Mouse (Mus musculus): ENCODE results near the gene Nupl1.

The Nupl1 gene

DNA sequence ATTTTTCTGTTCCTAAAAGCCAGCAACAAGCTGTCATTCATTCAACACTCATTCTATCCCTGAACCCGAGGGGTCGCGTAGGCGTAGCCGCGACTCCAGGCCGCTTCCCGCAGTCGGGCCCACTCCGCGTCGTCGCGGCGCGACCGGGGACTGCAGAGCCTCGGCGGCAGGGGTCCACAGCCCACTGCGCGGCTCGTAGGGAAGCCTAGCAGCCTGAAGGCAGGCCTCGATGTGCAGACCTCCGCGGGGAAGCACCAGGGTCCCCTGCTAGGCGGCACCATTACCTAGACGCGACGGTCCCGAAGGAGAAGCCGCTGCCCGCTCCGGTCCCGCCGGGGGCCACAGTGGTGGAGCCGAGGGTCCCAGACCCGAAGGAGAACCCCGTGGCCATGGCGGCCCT lies 352 bp downstream of the Nupl1 start:
- in situ Hi-C loops (cut with MboI, MseI), result loop anchor here (10.0 to 25.0 kb wide), 4 partner anchors 454 to 924 kb away; partner anchors contain the start of genes Cab39l (in 1 of the 2) and Setdb2 (in 1 of the 2)

GRCm38 (mm10) chr14:60250366-60250765 lies 865 bp downstream of the Nupl1 start:
- in situ Hi-C loops (cut with MboI, MseI), result loop anchor here (10.0 to 25.0 kb wide), 4 partner anchors 454 to 924 kb away; partner anchors contain the start of genes Cab39l (in 1 of the 2) and Setdb2 (in 1 of the 2)

GRCm38 (mm10) chr14:60238551-60238950 lies 12.7 kb downstream of the Nupl1 start:
- in situ Hi-C loops (cut with MboI, MseI), result loop anchor here in 1 of 2 experiments (10.0 kb wide), 1 partner anchor 946 kb away; no protein-coding TSS in a partner anchor

GRCm38 (mm10) chr14:60219886-60220285 lies 31.3 kb downstream of the Nupl1 start:
- in situ Hi-C loops (cut with MboI, MseI), result loop anchor here in 1 of 2 experiments (10.0 kb wide), 1 partner anchor 125 kb away; no protein-coding TSS in a partner anchor

DNA sequence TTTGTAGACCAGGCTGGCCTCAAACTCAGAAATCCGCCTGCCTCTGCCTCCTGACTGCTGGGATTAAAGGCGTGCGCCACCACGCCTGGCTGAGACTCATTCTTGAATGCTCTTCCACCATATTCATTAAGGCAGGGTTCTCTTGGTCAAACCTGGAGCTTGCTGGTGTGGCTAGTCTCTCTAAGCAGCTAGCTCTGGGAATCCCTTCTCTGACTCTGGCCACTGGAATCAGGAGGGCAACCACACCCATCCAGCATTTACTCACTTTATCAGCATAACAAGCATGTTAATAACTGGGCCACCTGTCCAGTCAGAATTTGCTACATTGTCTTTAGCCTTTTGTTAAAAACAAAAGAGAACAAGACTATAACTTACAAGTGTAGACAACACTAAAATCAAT lies 33.6 kb downstream of the Nupl1 start:
- in situ Hi-C loops (cut with MboI, MseI), result loop anchor here in 1 of 2 experiments (10.0 kb wide), 1 partner anchor 123 kb away; no protein-coding TSS in a partner anchor

DNA sequence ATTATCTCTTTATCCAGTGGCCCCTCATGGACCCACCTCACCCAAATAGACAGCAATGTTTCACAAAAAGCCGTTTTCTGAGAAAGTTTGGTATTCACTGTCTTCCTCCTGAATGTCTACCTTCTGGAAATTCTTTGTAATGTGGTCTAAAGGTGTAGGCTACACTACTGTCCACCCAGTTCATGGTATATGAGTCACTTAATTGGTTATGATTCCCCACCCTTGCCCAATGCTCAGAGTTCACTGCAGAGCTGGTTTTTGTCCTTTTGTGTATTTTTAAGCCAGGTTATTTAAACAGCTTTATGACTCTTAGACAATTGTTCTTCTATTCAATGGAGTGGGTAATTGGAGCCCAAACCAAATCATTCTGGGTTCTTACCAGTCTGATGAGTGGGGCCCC lies 35.1 kb downstream of the Nupl1 start:
- in situ Hi-C loops (cut with MboI, MseI), result loop anchor here in 1 of 2 experiments (10.0 kb wide), 1 partner anchor 121 kb away; no protein-coding TSS in a partner anchor

DNA sequence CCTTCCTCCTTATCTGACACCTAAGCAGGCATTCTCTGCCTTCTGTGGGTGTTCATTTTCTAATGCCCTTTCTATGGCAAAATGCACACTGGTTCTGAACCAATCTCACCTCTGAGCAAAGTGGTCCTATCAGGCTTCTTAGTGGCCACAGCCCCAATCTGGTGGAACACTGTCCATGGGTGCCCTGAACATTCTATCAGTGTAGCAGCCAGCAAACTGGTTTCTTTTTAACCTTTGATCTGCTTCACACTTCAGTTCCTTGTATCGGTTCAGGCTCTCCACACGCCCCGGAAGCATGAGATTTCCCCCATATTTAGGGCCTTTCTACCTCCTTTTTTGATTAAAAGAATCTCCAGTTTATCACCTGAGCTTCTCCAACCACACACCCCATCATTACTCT lies 36.2 kb downstream of the Nupl1 start:
- in situ Hi-C loops (cut with MboI, MseI), result loop anchor here in 1 of 2 experiments (10.0 kb wide), 1 partner anchor 120 kb away; no protein-coding TSS in a partner anchor

GRCm38 (mm10) chr14:60214040-60214439 lies 37.2 kb downstream of the Nupl1 start:
- in situ Hi-C loops (cut with MboI, MseI), result loop anchor here in 1 of 2 experiments (10.0 kb wide), 1 partner anchor 119 kb away; no protein-coding TSS in a partner anchor

DNA sequence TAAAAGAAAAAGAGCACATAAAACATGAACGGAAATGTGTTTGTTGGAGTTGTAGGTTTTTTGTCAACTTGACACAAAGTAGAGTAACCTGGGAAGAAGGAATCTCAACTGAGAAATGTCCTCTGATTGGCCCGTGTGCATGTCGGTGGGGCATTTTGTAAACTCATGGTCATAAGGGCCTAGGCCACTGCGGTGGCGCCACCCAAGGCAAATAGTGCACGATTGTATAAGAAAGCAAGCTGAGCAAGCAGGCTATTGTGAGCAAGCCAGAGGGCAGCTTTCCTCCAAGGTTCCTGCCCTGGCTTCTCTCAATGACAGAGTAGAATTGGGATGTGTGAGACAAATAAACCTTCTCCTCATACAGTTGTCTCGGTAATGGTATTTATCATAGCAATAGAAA lies 42.1 kb downstream of the Nupl1 start:
- in situ Hi-C loops (cut with MboI, MseI), result no loop called here

GRCm38 (mm10) chr14:60204993-60205392 lies 46.2 kb downstream of the Nupl1 start:
- in situ Hi-C loops (cut with MboI, MseI), result loop anchor here in 1 of 2 experiments (5.0 kb wide), 1 partner anchor 53 kb away; no protein-coding TSS in a partner anchor

- in situ Hi-C loops (cut with MboI, MseI), result no loop called here
These were observed 54.3 kb downstream of the Nupl1 start, which contains the start of gene Atp8a2 for GRCm38 (mm10) chr14:60196884-60197283. Gene Atp8a2, minus strand, starts transcription at chr14:60197179.

DNA sequence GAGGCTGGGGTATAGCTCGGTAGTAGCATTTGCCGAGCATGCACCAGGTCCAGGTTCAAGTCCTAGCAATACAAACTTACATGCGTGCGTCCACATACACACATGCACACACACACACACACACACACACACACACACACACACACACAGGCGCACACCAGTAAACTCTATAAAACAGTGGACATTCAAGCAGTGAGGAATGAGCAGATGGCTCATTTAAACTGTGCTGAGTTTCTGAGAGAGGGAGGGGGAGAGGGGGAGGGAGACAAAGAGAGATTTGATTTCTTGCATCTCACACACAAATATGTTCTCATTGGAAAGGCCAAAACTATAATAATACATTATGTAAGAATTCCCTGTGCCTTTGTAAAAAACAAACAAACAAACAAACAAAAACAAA lies 55.2 kb downstream of the Nupl1 start:
- in situ Hi-C loops (cut with MboI, MseI), result no loop called here

DNA sequence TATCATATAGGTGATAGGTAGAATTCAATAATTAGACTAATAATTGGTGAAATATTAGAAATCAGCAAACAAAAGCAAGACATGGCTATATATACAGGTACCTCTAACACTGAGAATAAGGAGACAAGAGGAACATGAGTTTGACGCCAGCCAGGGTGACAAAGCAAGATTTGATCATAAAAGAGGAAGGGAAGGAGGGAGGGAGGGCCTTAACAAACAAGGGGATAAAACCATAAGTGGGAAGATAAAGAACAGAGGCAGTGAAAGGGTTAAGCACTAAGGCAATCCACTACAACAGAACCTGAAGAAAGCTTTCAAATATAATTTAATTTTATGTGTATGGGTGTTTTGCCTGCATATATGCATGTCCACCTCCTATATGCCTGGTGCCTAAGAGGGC lies 56.6 kb downstream of the Nupl1 start:
- in situ Hi-C loops (cut with MboI, MseI), result no loop called here

- in situ Hi-C loops (cut with MboI, MseI), result loop anchor here in 1 of 2 experiments (10.0 kb wide), 1 partner anchor 1595 kb away; no protein-coding TSS in a partner anchor
These were observed 61.5 kb downstream of the Nupl1 start for GRCm38 (mm10) chr14:60189771-60190170.

DNA sequence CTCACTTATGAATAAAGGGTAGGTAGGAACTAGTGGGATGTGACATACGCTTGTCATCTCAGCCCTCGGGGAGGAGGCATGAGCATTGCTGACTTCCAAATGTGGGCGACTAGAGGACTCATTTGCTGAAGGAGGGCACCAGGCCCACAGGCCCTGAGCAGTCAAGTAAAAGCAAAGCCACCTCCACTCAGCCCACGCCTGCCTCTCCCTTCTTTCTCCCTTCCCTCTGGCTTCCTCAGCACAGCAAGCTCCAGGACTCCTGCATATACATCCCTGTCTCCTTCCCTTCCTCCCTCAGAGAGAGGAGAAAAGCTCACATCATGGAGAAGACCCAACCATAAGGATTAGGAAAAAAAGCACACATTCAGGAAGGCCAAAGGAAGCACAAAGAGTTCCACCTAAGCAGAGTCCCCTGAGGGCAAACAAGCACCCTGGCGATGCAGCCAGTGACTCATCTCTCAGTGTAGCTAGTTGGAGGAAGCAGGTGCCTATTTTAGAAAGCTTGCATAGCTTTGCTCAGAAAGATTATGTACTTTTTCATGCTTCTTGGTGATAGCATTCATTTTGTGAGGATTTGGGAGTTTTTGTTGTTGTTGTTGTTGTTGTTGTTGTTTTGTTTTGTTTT lies 62.9 kb downstream of the Nupl1 start:
- in situ Hi-C loops (cut with MboI, MseI), result loop anchor here in 1 of 2 experiments (10.0 kb wide), 1 partner anchor 1594 kb away; no protein-coding TSS in a partner anchor

- in situ Hi-C loops (cut with MboI, MseI), result loop anchor here in 1 of 2 experiments (10.0 kb wide), 1 partner anchor 1587 kb away; no protein-coding TSS in a partner anchor
These were observed 69.9 kb downstream of the Nupl1 start for GRCm38 (mm10) chr14:60181306-60181705.

DNA sequence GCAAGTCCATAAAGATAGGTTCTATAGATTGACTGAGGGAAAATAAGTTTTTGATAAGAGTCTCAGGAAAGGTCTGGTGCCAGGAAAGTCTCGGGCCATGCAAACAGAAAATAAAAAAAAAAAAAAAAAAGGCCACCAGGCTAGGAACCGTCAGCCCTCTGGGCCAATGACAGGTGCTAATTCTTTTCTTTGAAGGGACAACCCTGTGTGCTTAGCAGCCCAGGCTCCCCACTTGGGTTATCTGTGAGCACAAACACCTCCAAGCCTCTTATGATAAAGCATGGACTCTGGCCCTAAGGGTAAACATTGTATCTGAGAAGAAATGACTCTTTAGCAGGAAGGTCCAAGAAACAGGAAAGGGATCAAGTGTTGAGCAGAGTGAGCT lies 72.7 kb downstream of the Nupl1 start:
- in situ Hi-C loops (cut with MboI, MseI), result no loop called here

DNA sequence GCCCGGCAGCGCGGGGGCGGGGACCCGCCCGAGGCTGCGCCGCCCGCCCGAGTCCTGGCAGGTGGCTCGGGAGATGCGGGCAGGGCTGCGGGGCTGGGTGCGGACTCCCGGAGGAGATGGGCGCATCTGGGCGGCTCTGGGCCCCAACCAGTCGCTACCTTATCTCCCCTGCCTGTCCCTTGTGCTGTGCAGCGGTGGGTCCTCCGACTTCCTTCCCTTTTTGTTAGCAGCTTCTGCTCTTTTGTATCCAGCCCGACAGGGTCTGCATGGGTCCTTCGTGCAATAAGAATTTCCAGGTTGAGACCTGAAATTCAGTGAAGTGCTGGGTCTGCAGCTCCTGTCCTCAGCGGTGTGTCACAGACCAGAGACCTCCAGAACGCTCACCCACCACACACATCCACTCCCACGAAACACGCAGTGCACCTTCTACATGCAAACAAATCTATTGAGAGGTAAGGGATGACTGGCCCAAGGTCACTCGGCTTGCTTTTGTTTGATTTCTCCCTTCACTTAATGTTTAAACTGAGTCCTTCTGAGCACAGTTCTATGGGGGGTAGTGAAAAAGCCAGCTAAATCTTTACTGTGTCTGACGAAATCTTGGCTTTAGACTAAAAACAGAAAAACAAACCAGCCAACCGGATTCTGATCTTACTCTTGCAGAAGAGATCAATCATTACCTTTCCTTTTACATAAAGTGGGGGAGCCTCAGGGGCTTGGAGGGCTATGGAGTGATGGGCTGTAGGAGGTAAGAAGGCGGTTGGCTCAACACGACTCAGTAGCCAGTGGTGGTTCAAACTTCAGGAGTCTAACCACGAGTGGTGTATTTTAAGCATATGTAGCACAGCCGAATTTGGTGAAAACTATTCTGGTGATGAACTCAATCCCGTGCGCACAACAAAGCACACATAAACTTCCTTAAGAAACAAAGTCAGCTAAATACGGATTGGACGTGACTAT lies 73.3 kb downstream of the Nupl1 start:
- in situ Hi-C loops (cut with MboI, MseI), result no loop called here

- in situ Hi-C loops (cut with MboI, MseI), result no loop called here
These were observed 74.2 kb downstream of the Nupl1 start for GRCm38 (mm10) chr14:60176891-60177613.

DNA sequence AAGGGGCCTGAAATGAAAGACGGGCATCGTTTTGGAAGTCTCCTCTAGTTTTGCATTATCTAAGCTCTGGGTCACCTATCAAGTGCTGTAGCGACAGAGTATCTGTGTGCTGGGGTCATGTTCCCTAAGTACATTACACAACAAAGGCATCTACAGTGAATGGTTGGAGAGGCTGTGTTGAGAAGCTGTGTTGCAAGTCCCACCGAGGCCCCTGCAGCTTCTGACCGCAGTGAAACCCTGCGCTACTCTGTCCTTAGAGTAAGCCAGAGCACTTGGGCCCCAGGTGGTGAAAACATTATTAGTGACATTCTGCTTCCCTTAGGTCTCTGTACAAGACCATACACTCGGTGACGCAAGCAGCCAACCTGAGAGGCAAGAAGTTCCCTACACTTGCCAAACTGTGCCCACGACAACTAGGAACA lies 74.8 kb downstream of the Nupl1 start:
- in situ Hi-C loops (cut with MboI, MseI), result no loop called here
